Mouse (Mus musculus): ENCODE measurements around the gene Atp2b1. TPM values are rescaled to one million over a fixed set of nuclear protein-coding genes. Genes with fewer than 3 reads are reported as not detected.

Atp2b1 gene
- total RNA-seq, 2 experiments from 2014 or later, result 70.9 to 89.9 TPM

DNA sequence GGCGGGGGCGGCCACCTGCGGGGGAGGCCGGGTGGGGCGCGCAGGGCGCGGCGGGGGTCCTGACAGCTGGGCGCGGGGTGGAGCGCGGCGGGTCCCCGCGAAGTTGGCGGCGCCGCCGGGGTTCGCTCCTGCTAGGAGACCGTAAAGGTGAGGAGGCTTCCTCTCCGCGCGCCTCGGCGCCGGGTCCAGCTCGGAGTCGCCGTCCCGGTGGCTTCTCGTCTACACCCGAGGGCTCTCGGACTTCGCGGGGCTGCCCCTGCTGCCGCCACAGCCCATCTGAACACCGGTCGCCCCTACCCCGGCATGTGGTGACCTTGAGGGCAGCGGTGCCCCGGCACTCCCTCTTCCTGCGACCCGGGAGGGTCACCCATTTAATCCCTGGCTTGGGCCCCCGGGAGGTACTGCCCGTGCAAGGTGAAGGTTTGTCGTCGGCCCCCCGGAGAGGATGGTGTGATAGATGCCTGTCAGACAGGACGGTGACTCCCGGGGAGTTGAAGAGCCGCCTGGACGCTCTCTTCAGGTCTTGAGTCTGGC lies 1.3 kb downstream of the Atp2b1 start:
- DNase-seq (ENCODE audit: low spot score in 2 of 2), result peak; percentile 17 to 24

DNA sequence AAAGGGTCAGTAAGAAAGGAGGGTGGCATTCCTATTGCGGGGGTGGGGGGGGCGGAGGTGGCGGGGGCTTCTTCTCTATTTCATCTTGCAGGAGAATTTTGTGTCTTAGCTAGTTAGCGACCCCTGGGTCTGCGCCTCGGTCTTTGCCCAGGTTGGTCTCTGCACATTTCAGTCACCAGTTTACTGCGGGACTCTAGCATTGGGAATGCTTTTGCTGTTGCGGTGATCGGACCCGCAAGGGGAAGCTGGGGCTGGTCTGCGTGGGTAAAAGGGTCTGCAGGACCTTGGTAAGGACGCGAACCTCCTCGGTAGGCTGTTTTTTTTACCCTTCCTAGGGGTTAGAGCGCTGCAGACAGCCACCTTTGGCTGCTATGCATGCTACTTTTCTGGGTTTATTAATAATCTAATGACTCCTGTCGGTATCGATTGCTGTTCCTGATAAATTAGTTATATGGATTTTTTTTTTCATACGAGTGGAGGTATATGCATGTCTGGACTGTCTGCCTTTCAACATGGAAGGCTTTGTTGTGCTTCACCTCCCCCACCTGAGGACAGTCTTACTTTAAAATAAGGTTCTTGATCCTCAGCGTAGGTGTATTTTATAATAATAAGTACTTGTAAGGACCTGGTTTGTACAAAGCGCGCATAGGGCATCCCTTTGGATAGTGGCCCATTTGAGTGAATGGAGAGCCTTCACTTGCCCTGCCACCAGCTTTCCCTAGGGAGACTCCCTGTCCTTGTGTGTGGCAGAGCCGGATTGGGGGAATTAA lies 2.0 kb downstream of the Atp2b1 start:
- peak in 1 of 2 experiments; percentile 8 for DNase-seq (ENCODE audit: low spot score in 2 of 2)

DNA sequence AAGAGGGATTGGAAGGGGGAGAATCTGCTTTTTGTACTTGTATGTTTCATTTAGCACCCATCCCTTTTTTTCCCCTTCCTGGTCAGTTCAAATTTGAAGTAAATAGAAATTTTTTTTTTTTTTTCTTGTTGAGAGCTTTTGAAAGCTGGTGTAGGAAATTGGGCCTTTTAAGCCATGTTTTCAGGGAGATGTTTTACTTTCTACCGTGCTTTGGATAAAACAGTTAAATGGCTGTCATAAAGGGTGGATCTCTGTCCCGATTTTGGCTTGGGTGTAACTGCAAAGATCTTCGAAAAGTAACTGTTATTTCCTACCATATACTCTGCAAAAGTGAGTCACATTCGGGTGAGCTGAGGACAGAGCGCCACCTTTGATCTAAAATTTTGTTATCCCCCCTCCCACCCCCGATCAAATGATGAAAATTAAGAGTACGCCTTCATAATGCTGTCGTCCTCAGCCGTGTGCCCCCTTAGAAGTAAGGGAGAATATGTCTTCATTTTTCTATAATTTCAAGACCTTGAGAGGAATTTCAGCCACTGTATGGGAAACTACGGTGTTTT lies 2.7 kb downstream of the Atp2b1 start:
- DNase-seq (ENCODE audit: low spot score in 2 of 2), result no peak

DNA sequence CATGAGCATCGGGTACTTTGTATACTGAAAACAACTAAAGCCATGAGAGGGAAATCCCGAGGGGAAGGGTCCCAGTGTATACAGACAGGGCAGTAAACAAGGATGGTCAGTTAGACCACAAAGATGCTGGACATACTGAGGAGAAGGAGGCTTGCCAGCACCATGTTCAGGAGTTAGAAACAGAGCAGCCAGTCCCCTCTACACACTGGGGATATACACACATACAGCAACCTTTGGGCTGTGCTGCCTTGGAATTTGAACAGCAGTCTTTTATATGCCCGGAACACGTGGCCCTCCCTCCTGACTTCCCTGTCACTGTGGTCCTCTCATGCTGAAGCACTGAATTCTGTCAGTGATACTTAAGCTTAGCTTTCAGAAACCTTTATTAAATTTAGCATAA lies 10.9 kb downstream of the Atp2b1 start:
- DNase-seq (ENCODE audit: low spot score in 2 of 2), result no peak

DNA sequence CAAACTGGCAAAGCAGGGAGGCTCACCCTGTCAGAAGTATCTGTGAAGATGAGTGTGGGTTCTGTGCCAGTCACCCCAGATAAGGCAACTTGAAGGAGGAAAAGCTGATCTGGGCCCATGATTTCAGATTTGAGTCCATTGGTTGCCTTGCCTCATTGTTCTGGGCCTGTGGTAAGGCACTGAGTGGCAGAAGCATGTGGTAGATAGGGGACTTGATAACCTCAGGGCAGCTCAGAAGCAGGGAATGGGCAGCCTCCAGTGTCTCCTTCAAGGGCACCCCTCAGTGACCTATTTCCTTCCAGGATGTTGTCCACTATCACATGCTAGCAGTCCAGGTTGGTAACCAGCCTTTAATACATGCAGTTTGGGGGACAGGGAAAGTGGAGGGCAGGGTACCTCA lies 12.8 kb downstream of the Atp2b1 start:
- DNase-seq (ENCODE audit: low spot score in 2 of 2), result no peak

DNA sequence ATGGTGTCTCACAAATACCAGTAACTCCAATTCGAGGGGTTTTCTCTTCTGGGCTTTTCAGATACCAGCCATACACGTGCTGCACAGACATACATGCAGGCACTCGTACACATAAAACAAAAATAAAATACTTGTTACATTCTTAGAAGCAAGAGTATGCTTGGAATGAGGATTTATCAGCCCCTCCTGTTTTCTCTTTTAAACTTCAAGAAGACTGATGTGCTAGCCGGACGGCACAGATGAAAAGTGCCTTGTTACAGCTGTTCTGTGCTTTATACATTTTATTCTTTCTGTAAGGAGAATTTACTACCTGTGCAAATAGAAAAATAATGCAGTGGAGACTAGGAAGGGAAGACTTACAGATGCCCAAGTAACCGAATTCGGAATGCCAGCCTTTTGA lies 15.2 kb downstream of the Atp2b1 start:
- DNase-seq (ENCODE audit: low spot score in 2 of 2), result no peak

DNA sequence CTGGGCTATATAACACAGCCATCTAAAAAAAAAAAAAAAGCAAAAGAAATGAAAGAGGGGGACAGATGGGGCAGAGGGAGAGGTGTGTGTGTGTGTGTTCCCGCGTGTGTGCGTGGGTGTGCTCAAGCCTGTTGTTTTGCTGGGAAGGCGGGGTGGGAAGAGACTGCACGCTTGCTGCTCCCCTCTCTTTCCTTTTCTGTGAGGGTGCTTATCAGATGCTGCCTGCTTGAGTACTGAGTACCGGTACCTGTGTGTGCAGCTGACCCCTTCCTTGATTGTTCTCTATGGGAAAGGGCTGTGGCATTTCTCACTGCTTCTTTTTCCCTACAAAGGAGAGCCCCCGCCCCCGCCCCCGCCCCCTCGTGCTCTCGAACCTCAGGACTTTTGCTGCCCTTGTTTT lies 15.9 kb downstream of the Atp2b1 start:
- DNase-seq (ENCODE audit: low spot score in 2 of 2), result no peak

DNA sequence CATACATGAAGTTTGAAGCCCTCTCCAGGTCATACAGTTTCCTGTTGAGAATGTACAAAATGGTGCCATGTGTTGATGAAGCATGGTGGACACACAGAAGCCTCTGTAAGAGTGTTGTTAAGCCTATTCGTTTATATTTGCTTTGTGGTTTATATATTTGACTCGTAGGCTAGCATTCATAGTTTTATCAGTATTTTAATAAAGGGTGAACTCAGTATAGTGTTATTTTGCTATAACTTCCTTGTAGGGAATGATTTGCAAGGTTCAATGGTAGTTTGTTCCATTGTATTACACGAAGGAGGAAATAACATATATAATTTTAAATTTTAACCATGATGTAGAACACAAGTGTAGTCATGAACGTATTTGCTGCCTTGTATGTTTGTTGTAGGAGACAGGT lies 25.9 kb downstream of the Atp2b1 start:
- no peak for DNase-seq (ENCODE audit: low spot score in 2 of 2)

DNA sequence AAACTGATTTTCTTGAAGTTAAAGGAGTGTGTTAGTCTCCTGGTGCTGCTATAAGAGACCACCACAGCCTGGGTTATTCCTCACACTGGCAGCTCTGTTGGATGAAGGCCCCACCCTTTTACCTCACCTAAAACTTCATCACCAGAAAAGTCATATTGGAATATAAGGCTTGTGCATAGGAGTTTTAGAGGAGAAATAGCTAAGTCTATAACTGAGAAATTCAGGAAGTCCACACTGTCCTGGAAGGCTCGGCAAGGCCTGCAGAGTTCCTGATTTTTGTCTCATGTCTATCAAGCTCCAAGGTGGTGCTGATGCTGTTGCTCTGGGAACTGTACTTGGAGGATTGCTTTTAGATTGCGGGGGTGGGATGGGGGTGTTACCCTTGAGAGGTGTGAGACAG lies 26.6 kb downstream of the Atp2b1 start:
- no peak for DNase-seq (ENCODE audit: low spot score in 2 of 2)

DNA sequence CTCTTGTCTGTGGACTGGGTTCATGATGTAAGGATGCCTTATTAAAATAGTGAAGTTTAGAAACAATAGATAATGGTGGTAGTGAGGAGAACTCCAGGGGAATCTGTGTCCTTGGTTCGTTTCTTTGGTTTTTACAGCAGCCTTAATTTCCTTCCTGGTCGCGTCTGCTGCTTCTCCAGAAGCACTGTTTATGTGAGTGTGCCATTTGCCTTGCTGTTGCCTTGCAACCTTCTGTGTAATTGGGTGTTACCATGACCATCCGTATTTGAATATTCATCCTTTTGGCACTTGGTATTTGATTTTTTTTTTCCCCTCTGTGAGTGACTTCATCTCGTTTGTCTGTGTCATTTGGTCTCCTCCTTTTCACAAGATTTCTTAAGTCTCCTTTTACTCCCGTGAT lies 27.8 kb downstream of the Atp2b1 start:
- DNase-seq (ENCODE audit: low spot score in 2 of 2), result no peak

DNA sequence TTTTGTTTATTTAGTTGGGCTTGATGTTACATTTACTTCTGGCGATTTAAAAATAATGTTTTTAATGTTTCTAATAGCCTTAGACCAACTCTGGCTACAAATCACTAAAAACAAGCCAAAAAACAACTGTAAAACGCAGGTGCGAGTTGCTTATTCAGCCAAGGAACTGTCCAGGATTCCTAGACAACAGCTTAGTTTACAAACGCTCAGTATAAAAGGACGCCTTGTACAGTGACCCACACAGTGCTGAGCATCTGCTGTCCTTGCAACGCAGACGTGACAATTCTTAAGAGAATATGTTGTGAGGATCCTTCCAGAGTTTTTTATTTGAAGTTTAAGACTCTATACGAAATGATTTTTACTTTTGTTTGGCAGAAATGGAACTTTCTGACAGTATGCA lies 28.8 kb downstream of the Atp2b1 start:
- DNase-seq (ENCODE audit: low spot score in 2 of 2), result no peak

DNA sequence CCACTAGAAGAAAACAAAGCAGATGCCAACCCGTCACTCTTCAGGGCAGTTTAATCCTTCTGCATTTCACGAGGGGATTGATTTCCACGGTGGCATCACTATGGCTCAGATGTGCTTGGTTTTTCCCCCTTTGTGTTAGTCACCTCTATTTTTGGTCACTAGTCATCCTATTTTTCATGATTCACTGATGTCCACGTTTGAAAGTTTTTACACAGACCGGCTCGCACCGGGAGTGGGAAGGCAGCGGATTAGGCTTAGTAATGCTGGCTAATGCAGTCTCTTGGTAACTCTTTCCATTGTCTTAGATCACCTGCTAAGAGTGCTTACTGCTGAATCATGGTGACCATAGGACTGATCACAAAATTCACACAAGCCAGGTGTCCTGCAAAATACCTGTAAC lies 29.7 kb downstream of the Atp2b1 start:
- no peak for DNase-seq (ENCODE audit: low spot score in 2 of 2)

DNA sequence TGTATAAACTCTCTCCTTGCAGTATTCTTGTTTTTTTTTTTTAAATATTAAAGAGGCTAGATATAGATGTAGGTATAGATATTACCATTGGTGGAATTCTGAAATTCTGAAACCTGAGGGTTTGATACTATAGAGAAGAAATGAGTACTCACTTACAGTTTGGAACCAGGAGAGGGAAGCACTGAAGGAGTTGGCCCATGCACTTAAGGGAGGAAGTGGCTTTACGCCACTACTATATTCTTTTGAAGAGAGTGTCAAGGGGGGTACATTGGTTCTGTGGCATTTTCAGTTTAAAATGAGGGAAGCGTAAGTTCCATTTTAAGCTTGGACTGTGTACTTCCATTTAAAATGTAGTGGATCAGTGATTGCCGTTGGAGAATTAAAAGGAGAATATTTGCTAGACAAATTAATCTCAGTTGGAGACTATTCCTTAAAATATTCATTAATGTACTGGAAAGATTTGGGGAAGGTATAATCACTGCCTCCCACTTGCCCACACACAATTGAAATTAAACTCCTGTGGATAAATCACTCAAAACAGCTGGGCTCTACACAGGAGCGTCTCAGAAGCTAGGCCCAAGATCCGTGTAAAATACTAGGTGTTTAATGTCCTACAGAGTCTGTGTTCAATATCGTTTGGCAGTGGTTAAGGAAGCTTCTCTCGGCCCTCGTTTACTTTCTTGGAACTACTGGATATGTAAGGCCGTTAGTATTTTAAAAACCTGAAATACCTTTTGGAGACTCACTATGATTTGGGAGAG lies 32.0 kb downstream of the Atp2b1 start:
- DNase-seq (ENCODE audit: low spot score in 2 of 2), result no peak

DNA sequence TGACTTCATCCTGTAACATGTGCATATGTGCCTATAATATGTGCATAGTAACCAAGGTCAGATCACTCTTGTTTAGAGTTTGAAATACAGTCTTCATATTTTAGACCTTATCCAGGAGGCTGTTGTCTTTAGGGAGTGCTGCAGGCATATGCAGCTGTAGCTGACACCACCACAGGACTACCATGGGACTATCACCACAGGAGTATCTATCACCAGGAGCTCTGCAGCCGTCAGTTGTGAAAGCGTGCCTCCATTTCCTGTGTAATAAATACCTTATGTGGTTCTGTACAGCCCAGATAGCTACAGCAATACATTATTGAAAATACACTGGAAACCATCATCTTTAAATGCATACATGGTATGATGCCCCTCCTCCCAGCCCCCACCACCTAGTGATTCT lies 33.0 kb downstream of the Atp2b1 start:
- DNase-seq (ENCODE audit: low spot score in 2 of 2), result no peak

DNA sequence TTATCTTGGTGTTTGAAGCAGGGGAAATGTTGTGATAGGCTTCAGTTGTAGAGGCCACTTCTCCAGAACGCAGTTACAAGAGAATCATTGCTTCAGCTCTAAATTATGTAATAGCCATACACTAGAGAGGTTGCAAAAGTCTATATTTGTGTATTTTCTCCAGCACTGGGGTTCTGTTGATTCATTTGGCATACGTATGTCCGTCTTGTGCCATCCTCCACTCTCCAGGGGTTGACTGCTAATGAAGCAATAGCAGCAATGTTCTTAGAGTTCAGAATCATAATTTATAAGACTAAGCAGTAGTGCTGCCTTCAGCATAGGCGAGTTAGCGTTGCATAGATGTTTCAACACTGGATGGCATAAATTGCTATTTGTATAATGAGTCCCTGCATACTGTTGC lies 33.9 kb downstream of the Atp2b1 start:
- DNase-seq (ENCODE audit: low spot score in 2 of 2), result no peak

DNA sequence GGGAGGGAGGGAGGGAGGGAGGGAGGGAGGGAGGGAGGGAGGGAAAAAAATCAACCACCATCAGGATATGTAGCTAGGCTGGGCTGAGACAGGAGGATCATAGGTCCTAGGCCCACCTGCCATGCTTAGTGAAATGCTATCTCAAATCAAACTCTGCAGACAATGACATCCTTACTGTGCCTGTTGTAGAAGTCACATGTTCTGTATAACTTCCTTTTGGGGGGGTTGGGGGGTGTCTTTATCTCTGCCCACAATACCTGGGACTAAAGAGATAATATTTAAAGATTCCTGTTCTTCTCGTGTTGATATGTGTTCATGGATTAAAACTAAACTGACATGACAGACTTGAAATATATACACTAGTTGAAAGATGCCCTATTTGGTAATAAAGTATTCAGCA lies 35.5 kb downstream of the Atp2b1 start:
- DNase-seq (ENCODE audit: low spot score in 2 of 2), result no peak

DNA sequence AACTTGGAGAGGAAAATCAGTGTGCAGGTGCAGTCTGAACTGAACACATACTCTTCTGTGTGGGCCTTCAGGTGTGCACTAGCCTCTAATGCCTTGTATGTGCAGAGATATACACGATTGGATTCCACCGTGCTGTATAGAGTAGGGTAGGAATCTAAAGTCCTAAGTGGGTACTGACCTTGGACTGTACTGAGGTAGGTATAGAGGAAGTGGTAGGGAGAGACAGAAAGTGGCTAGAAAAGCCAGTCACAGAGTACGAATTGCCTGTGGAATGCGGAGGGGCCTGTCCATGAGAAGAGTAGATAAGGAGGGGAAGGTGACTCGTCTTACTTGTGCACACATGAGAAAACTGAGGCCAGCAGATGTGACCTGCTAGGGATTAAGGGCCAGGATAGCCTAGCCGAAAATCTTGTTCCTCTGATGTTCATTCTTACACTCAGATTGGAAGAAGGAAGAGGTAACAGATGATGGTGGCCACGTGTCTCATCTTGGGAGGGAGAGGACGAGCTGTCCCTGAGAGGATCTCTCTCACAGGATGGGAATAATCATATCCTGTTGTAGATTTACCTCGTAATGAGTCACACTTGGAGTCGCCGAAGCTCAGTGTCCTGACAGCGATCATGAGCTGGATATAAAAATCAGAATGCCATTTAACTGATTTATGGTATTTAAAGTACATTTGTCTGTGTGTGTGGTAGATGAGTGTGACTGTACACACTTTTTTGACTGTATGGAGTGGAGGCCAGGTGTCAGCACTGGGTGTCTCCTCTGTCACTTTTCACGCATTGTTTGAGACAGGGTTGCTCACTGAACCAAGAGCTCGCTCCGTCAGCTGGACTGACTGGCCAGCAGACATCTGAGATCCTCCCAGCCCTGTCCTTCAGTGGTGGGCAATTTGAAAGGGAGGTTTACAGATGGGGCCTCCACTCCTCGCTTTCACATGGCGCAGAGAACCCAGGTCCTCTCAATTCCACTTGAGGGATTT lies 37.4 kb downstream of the Atp2b1 start:
- DNase-seq (ENCODE audit: low spot score in 2 of 2), result no peak

DNA sequence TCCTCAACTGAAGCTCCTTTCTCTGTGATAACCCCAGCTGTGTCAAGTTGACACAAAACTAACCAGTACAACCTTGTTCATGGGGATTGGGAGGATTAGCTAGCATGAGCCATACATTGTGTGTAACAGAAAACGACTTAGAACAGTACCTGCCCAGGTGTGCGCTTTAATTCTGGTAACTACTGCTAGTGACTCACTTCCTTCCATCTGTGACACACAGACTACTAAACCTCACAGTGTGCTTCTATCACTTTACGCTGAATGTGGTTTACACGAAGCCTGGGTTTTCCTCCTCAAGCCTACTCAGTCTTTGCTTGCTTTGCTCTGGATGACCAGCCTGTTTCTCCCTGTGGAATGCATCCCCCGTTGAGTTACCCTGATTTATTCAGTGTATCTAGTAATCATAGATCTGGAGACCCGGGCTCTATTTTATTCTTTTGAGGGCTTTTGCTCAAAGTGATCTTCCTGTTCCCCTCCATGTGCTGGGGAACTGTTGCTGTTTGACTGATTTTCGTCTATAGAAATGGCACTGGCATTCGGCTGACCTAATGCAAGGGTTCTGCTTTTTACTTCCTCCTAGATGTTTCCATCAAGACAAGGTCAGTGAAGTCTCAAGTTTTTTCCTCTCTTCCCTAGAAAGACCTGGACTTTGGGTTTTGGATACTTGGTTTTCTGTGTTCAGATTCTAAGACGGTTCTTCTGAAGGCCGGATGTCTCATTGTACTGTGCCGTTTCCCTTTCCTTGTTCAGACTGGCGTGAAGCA lies 40.2 kb downstream of the Atp2b1 start:
- no peak for DNase-seq (ENCODE audit: low spot score in 2 of 2)

DNA sequence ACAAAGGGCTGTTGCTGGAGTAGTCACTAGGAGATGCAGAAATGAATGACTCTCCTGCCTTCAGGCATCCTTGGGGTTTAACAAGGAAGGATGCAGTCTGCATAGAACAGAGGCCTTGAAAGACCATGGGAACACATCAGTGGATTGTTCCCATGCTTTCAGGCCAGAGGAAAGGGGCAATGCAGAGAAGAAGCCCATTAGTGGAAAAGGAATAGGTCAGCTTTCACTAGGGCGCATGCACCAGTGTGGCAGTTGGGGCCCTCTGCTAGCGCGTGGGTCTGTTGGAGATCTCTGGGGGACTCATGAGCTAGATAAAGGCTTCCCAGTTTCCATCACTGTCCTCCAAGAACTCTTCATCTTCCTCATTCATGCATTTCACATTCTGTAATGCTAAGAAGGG lies 41.9 kb downstream of the Atp2b1 start:
- DNase-seq (ENCODE audit: low spot score in 2 of 2), result no peak

DNA sequence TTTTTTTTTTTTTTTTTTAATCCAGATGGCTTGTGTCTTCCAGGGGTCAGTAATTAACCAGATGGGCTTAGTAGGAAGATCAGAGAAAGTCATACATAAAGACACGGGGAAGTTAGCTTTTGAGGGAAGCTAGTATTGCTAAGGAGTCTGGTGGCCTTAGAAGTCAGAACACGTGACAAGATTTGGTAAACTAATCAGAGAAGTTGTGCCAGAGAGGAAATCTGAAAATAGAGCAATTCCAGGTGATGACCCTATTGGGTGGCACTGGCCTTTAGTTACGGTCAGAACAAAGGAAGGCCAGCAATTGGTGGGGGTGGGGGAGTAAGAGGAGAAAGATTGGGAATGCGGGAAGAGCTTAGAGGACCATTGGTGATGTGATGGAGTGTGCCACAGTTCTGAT lies 44.5 kb downstream of the Atp2b1 start:
- DNase-seq (ENCODE audit: low spot score in 2 of 2), result no peak

Data from adrenal gland, postnatal 4 days (tissue).